Mouse (Mus musculus): ENCODE data around the gene Olfr1030. TPM values are rescaled to one million over a fixed set of nuclear protein-coding genes. Genes with fewer than 3 reads are reported as not detected.

Olfr1030 gene
- polyA plus RNA-seq, 1 experiment from 2014 or later = not detected

Other genes starting within 250 kb of the Olfr1030 start
- gene Olfr1012, start 216.5 kb upstream of the Olfr1030 start, polyA plus RNA-seq (2014; fragmentation: Nextera tagmentation; extraction: Ambion mirVana) = not detected in 2 replicates
- gene Olfr1013, start 212.2 kb upstream of the Olfr1030 start, polyA plus RNA-seq (2014; fragmentation: Nextera tagmentation; extraction: Ambion mirVana) = not detected in 2 replicates
- not detected in 2 replicates for gene Olfr1014, start 206.6 kb upstream of the Olfr1030 start, polyA plus RNA-seq (2014; fragmentation: Nextera tagmentation; extraction: Ambion mirVana)
- not detected in 2 replicates for gene Olfr1015, start 197.3 kb upstream of the Olfr1030 start, polyA plus RNA-seq (2014; fragmentation: Nextera tagmentation; extraction: Ambion mirVana)
- gene Olfr1016, start 176.7 kb upstream of the Olfr1030 start, polyA plus RNA-seq (2014; fragmentation: Nextera tagmentation; extraction: Ambion mirVana) = not detected in 2 replicates
- gene Olfr1018, start 160.8 kb upstream of the Olfr1030 start, polyA plus RNA-seq (2014; fragmentation: Nextera tagmentation; extraction: Ambion mirVana) = not detected in 2 replicates
- gene Olfr1019, start 133.8 kb upstream of the Olfr1030 start, polyA plus RNA-seq (2014; fragmentation: Nextera tagmentation; extraction: Ambion mirVana) = not detected in 2 replicates
- gene Olfr1020, start 132.2 kb upstream of the Olfr1030 start, polyA plus RNA-seq (2014; fragmentation: Nextera tagmentation; extraction: Ambion mirVana) = not detected in 2 replicates
- not detected in 2 replicates for gene Olfr1022, start 110.7 kb upstream of the Olfr1030 start, polyA plus RNA-seq (2014; fragmentation: Nextera tagmentation; extraction: Ambion mirVana)
- gene Olfr1023, start 93.6 kb upstream of the Olfr1030 start, polyA plus RNA-seq (2014; fragmentation: Nextera tagmentation; extraction: Ambion mirVana) = not detected in 2 replicates
- gene Olfr1024, start 74.2 kb upstream of the Olfr1030 start, polyA plus RNA-seq (2014; fragmentation: Nextera tagmentation; extraction: Ambion mirVana) = not detected in 2 replicates
- gene Olfr1025-ps1, start 64.1 kb upstream of the Olfr1030 start, polyA plus RNA-seq (2014; fragmentation: Nextera tagmentation; extraction: Ambion mirVana) = not detected in 2 replicates
- not detected in 2 replicates for gene Olfr1026, start 57.7 kb upstream of the Olfr1030 start, polyA plus RNA-seq (2014; fragmentation: Nextera tagmentation; extraction: Ambion mirVana)
- not detected in 2 replicates for gene Olfr1028, start 28.8 kb upstream of the Olfr1030 start, polyA plus RNA-seq (2014; fragmentation: Nextera tagmentation; extraction: Ambion mirVana)
- gene Olfr1029, start 5.4 kb upstream of the Olfr1030 start, polyA plus RNA-seq (2014; fragmentation: Nextera tagmentation; extraction: Ambion mirVana) = not detected in 2 replicates
- not detected in 2 replicates for gene Olfr1031, start 11.0 kb downstream of the Olfr1030 start, polyA plus RNA-seq (2014; fragmentation: Nextera tagmentation; extraction: Ambion mirVana)
- gene Olfr1032, start 26.3 kb downstream of the Olfr1030 start, polyA plus RNA-seq (2014; fragmentation: Nextera tagmentation; extraction: Ambion mirVana) = not detected in 2 replicates
- not detected in 2 replicates for gene Olfr1033, start 41.4 kb downstream of the Olfr1030 start, polyA plus RNA-seq (2014; fragmentation: Nextera tagmentation; extraction: Ambion mirVana)
- gene Olfr1034, start 66.6 kb downstream of the Olfr1030 start, polyA plus RNA-seq (2014; fragmentation: Nextera tagmentation; extraction: Ambion mirVana) = not detected in 2 replicates
- not detected in 2 replicates for gene Olfr1036, start 94.7 kb downstream of the Olfr1030 start, polyA plus RNA-seq (2014; fragmentation: Nextera tagmentation; extraction: Ambion mirVana)
- not detected in 2 replicates for gene Olfr1037, start 108.1 kb downstream of the Olfr1030 start, polyA plus RNA-seq (2014; fragmentation: Nextera tagmentation; extraction: Ambion mirVana)
- gene Olfr1039, start 156.7 kb downstream of the Olfr1030 start, polyA plus RNA-seq (2014; fragmentation: Nextera tagmentation; extraction: Ambion mirVana) = not detected in 2 replicates
- gene Olfr1040, start 167.5 kb downstream of the Olfr1030 start, polyA plus RNA-seq (2014; fragmentation: Nextera tagmentation; extraction: Ambion mirVana) = not detected in 2 replicates
- not detected in 2 replicates for gene Olfr1042, start 182.6 kb downstream of the Olfr1030 start, polyA plus RNA-seq (2014; fragmentation: Nextera tagmentation; extraction: Ambion mirVana)
- not detected in 2 replicates for gene Olfr1043, start 188.2 kb downstream of the Olfr1030 start, polyA plus RNA-seq (2014; fragmentation: Nextera tagmentation; extraction: Ambion mirVana)
- gene Olfr1044, start 198.5 kb downstream of the Olfr1030 start, polyA plus RNA-seq (2014; fragmentation: Nextera tagmentation; extraction: Ambion mirVana) = not detected in 2 replicates
- gene Olfr52, start 206.4 kb downstream of the Olfr1030 start, polyA plus RNA-seq (2014; fragmentation: Nextera tagmentation; extraction: Ambion mirVana) = not detected in 2 replicates
- not detected in 2 replicates for gene Olfr1045, start 223.7 kb downstream of the Olfr1030 start, polyA plus RNA-seq (2014; fragmentation: Nextera tagmentation; extraction: Ambion mirVana)
- not detected in 2 replicates for gene Olfr1046, start 240.0 kb downstream of the Olfr1030 start, polyA plus RNA-seq (2014; fragmentation: Nextera tagmentation; extraction: Ambion mirVana)